Mouse (Mus musculus) embryonic facial prominence, embryonic 14.5 days (tissue): ENCODE results near the gene Dst. TPM values are rescaled to one million over a fixed set of nuclear protein-coding genes. Genes with fewer than 3 reads are reported as not detected.
"Not testable (repeated sequence)": the region's sequence is repeated elsewhere in the genome, so short reads cannot be mapped to it uniquely, and the experiment has no call there.

Experiments used
- ATAC-seq: fragments of 200-750 bp; cut with Nextera tagmentation; 2 replicates; pipeline ENCODE4 v1.8.0; 2017; ENCODE audit warnings: low read depth, moderate number of reproducible peaks, moderate TSS enrichment
- DNase-seq: peaks from one replicate; pipeline ENCODE4 v3.0.0-alpha.2; 2015; ENCODE audit warnings: low spot score
- H3K27ac ChIP-seq: fragments of 300-500 bp; sonication (generic); replicated peaks from 2 replicates; pipeline ENCODE4 v1.5.1; 2014; ENCODE audit warnings: low read depth, mild to moderate bottlenecking, low read length, moderate library complexity
- H3K27me3 ChIP-seq: fragments of 300-500 bp; sonication (generic); replicated peaks from 2 replicates; pipeline ENCODE4 v1.6.1; 2014; ENCODE audit warnings: low read length; ENCODE audit not compliant: control insufficient read depth, insufficient read depth
- H3K36me3 ChIP-seq: fragments of 300-500 bp; sonication (generic); 2 replicates; pipeline ENCODE4 v1.6.1; 2014; ENCODE audit warnings: low read length, mixed read lengths; ENCODE audit not compliant: control insufficient read depth, insufficient read depth
- H3K4me1 ChIP-seq: fragments of 300-500 bp; sonication (generic); 2 replicates; pipeline ENCODE4 v1.6.1; 2014; ENCODE audit warnings: antibody characterized with exemption, low read length; ENCODE audit not compliant: control insufficient read depth, insufficient read depth
- H3K4me2 ChIP-seq: fragments of 300-500 bp; sonication (generic); 2 replicates; pipeline ENCODE4 v1.6.1; 2014; ENCODE audit warnings: low read depth, mild to moderate bottlenecking, low read length, moderate library complexity, mixed read lengths
- H3K4me3 ChIP-seq: fragments of 300-500 bp; sonication (generic); 2 replicates; pipeline ENCODE4 v1.5.1; 2014; ENCODE audit warnings: low read depth, mild to moderate bottlenecking, low read length
- H3K9ac ChIP-seq: fragments of 300-500 bp; sonication (generic); 2 replicates; pipeline ENCODE4 v1.6.1; 2014; ENCODE audit warnings: low read depth, mild to moderate bottlenecking, low read length, moderate library complexity, mixed read lengths
- H3K9me3 ChIP-seq: fragments of 300-500 bp; sonication (generic); 2 replicates; pipeline ENCODE4 v1.6.1; 2016; ENCODE audit warnings: low read length; ENCODE audit not compliant: control insufficient read depth
- WGBS: fragments of 180-500 bp; shearing (Covaris S2); extraction: QIAGEN DNeasy Blood & Tissue Kit; methylation state at CpG from one replicate; pipeline ENCODE4 v1.1.7; 2014; 5-methylcytosine and 5-hydroxymethylcytosine counted together
- polyA plus RNA-seq: library from polyadenylated mRNA; unstranded; fragments of >200 nt; fragmentation: Nextera tagmentation; extraction: Ambion mirVana; gene quantifications from 2 replicates; pipeline ENCODE4 v1.2.1, GENCODE M21; 2014

Gene Dst
- polyA plus RNA-seq, 1 experiment from 2014 or later, result 39.5 TPM

DNA sequence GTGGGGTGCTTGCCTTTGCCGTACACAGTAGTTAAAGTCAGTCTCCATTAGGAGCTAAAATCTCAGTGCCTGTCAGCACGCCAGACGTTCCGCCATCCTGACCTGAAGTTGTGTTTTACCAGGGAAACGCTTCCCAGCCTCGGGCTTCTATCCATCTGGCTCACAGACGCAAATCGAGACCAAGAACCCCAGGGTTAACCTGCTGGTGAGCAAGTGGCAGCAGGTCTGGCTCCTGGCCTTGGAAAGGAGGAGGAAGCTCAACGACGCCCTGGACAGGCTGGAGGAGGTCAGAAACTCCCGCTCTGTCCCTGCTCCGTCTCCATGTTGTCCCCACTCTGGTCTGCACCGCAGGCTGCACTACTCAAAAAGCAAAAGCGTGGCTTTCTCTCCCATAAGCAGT is 385.2 kb downstream of the Dst start:
- ATAC-seq, result no peak

DNA sequence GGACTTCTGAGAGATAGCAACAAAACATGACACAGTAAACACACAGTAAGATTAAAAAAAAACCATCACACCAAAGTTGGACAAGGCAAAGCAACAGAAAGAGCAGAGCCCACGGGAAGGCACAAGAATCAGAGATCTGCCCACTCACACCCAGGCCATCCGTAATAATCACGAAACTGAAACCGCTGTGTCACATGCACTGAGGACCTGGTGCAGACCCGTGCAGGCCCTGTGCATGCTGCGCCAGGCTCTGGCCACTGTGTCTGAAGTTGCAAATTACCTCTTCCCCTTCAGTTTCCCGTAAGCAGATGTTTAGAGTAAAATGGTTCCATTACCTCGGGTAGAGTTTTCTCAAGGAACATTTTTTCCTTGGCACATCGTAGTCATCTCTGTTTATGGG is 389.6 kb downstream of the Dst start:
- H3K9ac ChIP-seq, result no peak overlapping the region
- no peaks in the 10 kb centered on the region for H3K4me1 ChIP-seq
- H3K27ac ChIP-seq, result no peak overlapping the region
- 76% methylated on average over 9 of the region's 9 CpGs for WGBS
- H3K36me3 ChIP-seq, result peaks cover 73% of the 10 kb centered on the region
- DNase-seq, result no peak
- H3K9me3 ChIP-seq, result no peaks in the 10 kb centered on the region
- ATAC-seq, result no peak
- H3K27me3 ChIP-seq, result no peaks in the 10 kb centered on the region
- no peak overlapping the region for H3K4me2 ChIP-seq
- no peak overlapping the region for H3K4me3 ChIP-seq

More for the DNA sequence above, 385.2 kb downstream of the Dst start:
- Histone ChIP-seq H3K27ac (no peak overlapping the region), H3K4me3 (no peak overlapping the region), H3K4me1 (peaks cover 7% of the 10 kb centered on the region; the same call in 1 of the 2 replicates), H3K9me3 (no peaks in the 10 kb centered on the region), H3K9ac (no peak overlapping the region), H3K4me2 (no peak overlapping the region), H3K27me3 (no peaks in the 10 kb centered on the region), H3K36me3 (peaks cover 83% of the 10 kb centered on the region)
- DNase-seq, result no peak
- WGBS, result 70% methylated on average over 14 of the region's 14 CpGs

DNA sequence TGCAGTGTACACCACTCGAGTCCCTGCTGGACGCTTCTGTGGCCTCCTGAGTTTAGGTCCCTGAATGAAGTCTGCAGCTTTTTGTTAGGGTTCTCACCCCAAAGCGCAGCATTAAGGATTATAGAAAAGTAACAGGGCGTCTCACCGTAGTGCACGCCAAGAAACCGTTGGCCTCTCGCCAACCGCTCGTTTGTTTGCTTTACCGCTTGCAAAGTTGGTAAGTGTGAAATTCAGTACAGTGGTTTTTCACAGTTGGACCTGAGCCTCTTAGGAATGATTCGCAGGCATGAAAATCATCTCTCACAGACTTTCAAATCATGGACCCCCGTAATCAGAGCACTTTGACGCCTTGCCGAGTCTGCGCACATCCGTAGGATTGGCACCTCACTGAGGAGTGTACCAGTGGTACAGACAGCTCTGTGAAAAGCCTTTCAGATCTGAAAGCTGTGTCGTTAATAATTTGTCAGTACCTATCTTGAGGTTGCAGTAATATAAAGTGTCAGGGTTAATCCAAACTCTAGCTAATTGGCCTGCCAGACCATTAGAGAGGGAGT is 390.7 kb downstream of the Dst start:
- H3K9ac ChIP-seq, result no peak overlapping the region
- no peaks in the 10 kb centered on the region for H3K4me1 ChIP-seq
- ATAC-seq (peak; percentile 66; the same call in 1 of the 2 replicates), DNase-seq (peak; percentile 85)
- peak overlapping the region; percentile 18; the same call in 1 of the 2 replicates for H3K4me2 ChIP-seq
- no peaks in the 10 kb centered on the region for H3K9me3 ChIP-seq
- H3K4me3 ChIP-seq, result no peak overlapping the region
- WGBS, result 64% methylated on average over 18 of the region's 18 CpGs
- no peak overlapping the region for H3K27ac ChIP-seq
- H3K36me3 ChIP-seq, result peaks cover 72% of the 10 kb centered on the region
- H3K27me3 ChIP-seq, result no peaks in the 10 kb centered on the region

DNA sequence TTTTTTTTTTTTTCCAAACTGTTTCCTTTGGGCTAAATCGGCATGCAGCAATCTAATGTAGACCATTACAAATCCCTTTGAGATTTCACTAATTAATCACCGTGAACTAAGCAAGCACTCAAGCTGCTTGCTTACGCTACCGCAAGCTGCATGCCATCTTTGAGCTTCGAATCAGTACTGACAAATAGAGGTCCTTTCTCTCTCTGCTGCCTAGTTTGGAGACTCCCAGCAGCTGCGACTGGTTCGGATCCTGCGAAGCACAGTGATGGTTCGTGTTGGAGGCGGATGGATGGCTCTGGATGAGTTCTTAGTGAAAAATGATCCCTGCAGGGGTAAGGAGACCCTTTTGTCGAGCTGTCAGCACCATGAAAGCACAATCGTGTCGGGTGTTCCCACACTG is 391.5 kb downstream of the Dst start:
- no peak overlapping the region for H3K27ac ChIP-seq
- H3K9me3 ChIP-seq, result no peaks in the 10 kb centered on the region
- no peaks in the 10 kb centered on the region for H3K27me3 ChIP-seq
- H3K36me3 ChIP-seq, result peaks cover 64% of the 10 kb centered on the region
- no peak for ATAC-seq
- no peak overlapping the region for H3K4me3 ChIP-seq
- DNase-seq, result no peak
- no peaks in the 10 kb centered on the region for H3K4me1 ChIP-seq
- no peak overlapping the region for H3K9ac ChIP-seq
- 60% methylated on average over 13 of the region's 13 CpGs for WGBS
- no peak overlapping the region for H3K4me2 ChIP-seq

DNA sequence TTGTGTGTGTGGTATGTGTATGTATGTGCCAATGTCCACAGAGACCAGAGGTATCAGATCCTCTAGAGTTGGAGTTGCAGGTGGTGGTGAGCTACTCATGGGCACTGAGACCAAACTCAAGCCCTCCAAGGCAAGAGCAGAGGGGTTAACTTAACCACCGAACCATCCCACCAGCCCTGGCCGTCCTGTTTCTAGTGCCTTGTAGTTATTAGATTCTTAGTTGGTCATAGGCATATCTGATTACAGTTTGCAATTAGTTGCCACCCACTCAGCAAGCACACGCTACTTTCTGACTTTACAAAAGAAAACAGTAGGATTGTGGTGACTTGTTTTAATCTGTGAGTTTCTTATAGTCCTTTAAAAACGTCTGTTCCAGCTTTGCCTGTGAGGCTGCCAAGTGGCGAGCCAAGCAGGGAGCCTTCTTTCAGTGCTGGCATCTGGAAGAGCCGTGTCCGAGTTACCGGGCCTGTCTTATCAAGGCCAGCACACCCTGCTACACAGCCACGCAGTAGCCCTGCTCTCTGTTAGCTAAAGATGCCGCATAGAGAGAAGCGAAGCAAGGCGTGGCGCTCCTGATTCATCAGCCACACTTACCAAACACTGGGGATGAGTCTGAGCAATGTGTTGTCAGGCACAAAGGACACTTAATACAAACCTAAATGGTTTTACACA is 392.4 kb downstream of the Dst start:
- 76% methylated on average over 13 of the region's 13 CpGs for WGBS
- DNase-seq (no peak), ATAC-seq (no peak)
- H3K36me3 ChIP-seq, result peaks cover 54% of the 10 kb centered on the region
- H3K27me3 ChIP-seq, result no peaks in the 10 kb centered on the region
- no peaks in the 10 kb centered on the region for H3K9me3 ChIP-seq
- no peak overlapping the region for H3K9ac ChIP-seq
- no peak overlapping the region for H3K4me3 ChIP-seq
- H3K4me1 ChIP-seq, result no peaks in the 10 kb centered on the region
- H3K4me2 ChIP-seq, result no peak overlapping the region
- H3K27ac ChIP-seq, result no peak overlapping the region

DNA sequence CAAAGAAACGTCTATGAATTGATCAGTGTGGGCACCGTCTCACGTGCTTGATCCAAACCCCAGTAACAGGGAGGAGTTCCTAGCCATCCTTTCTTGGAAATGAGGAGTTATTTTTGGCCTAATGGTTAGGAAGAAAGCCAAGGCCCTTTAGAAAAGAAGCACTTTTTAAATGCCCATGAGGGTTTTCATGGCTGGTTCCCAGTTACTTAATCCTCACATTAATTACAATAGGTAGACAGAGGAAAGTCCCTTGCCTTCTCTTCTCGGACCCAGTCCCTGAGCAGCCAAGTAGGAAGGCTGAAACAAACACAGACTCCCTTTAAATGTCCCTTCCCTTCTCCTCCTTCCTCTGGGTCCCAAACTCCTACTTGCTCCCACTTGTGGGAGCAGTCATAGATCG is 396.2 kb downstream of the Dst start:
- 74% methylated on average over 5 of the region's 5 CpGs for whole genome bisulfite sequencing
- Histone ChIP-seq H3K9me3 (no peaks in the 10 kb centered on the region), H3K4me3 (no peak overlapping the region), H3K27ac (no peak overlapping the region), H3K36me3 (peaks cover 52% of the 10 kb centered on the region), H3K9ac (no peak overlapping the region), H3K4me1 (no peaks in the 10 kb centered on the region), H3K27me3 (no peaks in the 10 kb centered on the region), H3K4me2 (no peak overlapping the region)
- ATAC-seq (no peak), DNase-seq (no peak)

DNA sequence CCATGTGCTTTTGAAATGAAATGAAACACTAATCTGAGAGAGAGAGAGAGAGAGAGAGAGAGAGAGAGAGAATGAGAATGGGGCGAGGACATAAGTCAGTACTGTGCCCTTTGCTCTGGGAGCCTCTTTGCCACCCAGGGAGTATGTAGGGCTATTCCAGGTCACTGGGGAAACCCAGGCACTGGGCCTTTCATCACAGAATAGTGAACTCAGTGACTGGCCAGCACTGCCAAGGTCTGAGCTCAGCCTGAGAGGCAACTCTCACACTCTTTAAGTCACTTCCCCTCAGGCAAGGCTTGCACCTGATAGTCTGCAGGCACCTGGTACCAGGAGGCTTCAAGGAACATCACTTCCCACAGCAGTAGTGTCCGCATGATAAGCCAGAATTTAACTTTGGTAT is 398.7 kb downstream of the Dst start:
- DNase-seq, result no peak
- WGBS, result 94% methylated on average over 2 of the region's 2 CpGs
- no peak overlapping the region for H3K4me3 ChIP-seq
- no peak for ATAC-seq
- H3K9me3 ChIP-seq, result no peaks in the 10 kb centered on the region
- no peak overlapping the region for H3K9ac ChIP-seq
- no peaks in the 10 kb centered on the region for H3K27me3 ChIP-seq
- H3K36me3 ChIP-seq, result peaks cover 36% of the 10 kb centered on the region
- H3K27ac ChIP-seq, result no peak overlapping the region
- no peaks in the 10 kb centered on the region for H3K4me1 ChIP-seq
- H3K4me2 ChIP-seq, result no peak overlapping the region

DNA sequence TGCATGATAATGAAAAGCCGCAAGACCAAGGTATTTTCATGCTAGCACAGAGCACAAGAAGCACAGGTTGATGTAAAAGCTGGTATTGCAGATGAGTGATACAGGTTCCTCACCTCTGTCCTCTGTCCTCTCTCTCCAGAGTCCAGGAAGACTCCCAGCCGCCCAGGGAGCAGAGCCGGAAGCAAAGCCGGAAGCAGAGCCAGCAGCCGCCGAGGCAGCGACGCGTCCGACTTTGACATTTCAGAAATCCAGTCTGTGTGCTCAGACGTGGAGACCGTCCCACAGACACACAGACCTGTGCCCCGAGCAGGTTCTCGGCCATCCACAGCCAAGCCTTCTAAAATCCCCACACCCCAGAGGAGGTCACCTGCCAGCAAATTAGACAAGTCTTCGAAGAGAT is 399.2 kb downstream of the Dst start:
- H3K9me3 ChIP-seq, result no peaks in the 10 kb centered on the region
- no peak overlapping the region for H3K4me3 ChIP-seq
- H3K27ac ChIP-seq, result no peak overlapping the region
- WGBS, result 95% methylated on average over 15 of the region's 15 CpGs
- ATAC-seq (no peak), DNase-seq (no peak)
- H3K27me3 ChIP-seq, result no peaks in the 10 kb centered on the region
- no peak overlapping the region for H3K9ac ChIP-seq
- H3K4me2 ChIP-seq, result no peak overlapping the region
- H3K36me3 ChIP-seq, result peaks cover 32% of the 10 kb centered on the region
- H3K4me1 ChIP-seq, result no peaks in the 10 kb centered on the region

DNA sequence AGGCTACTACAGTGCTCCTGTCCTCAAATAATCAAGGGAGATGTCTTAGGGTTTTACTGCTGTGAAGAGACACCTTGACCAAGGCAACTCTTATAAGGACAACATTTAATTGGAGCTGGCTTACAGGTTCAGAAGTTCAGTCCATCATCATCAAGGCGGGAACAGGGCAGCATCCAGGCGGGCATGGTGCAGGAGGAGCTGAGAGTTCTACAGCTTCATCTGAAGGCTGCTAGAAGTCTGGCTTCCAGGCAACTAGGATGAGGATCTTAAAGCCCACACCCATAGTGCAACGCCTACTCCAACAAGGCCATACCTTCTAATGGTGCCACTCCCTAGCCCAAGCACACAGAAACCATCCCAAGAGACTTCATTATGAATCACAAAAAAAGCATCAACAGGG is 400.8 kb downstream of the Dst start:
- WGBS, result 86% methylated on average over 3 of the region's 3 CpGs
- not testable (repeated sequence) for DNase-seq, H3K9ac ChIP-seq, H3K4me2 ChIP-seq, H3K27ac ChIP-seq, H3K27me3 ChIP-seq, H3K9me3 ChIP-seq, H3K4me3 ChIP-seq, ATAC-seq, H3K4me1 ChIP-seq
- H3K36me3 ChIP-seq, result peaks cover 20% of the 10 kb centered on the region
